Mouse (Mus musculus): ENCODE measurements around the gene Nlk. TPM values are rescaled to one million over a fixed set of nuclear protein-coding genes. Genes with fewer than 3 reads are reported as not detected.
A peak's percentile ranks its signal among the peaks of the same experiment; 100 is the strongest.
"Not testable (repeated sequence)": the region's sequence is repeated elsewhere in the genome, so short reads cannot be mapped to it uniquely, and the experiment has no call there.

Gene Nlk
- polyA plus RNA-seq, 1 experiment from 2014 or later: 33.9 TPM

GRCm38 (mm10) chr11:78536080-78536689, 161.0 kb downstream of the Nlk start, which contains the start of the genes Tnfaip1 and Ift20:
Tnfaip1 (minus strand) TSS chr11:78536332.
Ift20 (plus strand) TSS chr11:78536361.
- H3K4me1 ChIP-seq (replicated peaks): peaks cover 34% of the 10 kb centered on the region
- H3K27me3 ChIP-seq: no peaks in the 10 kb centered on the region
- no peaks in the 10 kb centered on the region for H3K9me3 ChIP-seq
- peak within 1 kb of the TSS; percentile 87 for H3K4me2 ChIP-seq
- peak within 1 kb of the TSS; percentile 90 for H3K9ac ChIP-seq
- ATAC-seq (ENCODE audit: low read depth): peak; percentile 98
- peaks cover 27% of the 10 kb centered on the region for H3K36me3 ChIP-seq
- peak within 1 kb of the TSS; percentile 93 for H3K27ac ChIP-seq (replicated peaks)
- under 1% methylated on average over 52 of the region's 52 CpGs for WGBS
- peak within 1 kb of the TSS; percentile 83 for H3K4me3 ChIP-seq

- ATAC-seq (ENCODE audit: low read depth): peak; percentile 29
- Histone ChIP-seq H3K4me2 (peak overlapping the region; percentile 87), H3K27ac (replicated peaks) (peak overlapping the region; percentile 93), H3K36me3 (peaks cover 21% of the 10 kb centered on the region), H3K27me3 (no peaks in the 10 kb centered on the region), H3K9ac (peak overlapping the region; percentile 87), H3K9me3 (no peaks in the 10 kb centered on the region), H3K4me3 (peak overlapping the region; percentile 83), H3K4me1 (replicated peaks) (peaks cover 34% of the 10 kb centered on the region)
- WGBS: under 1% methylated on average over 23 of the region's 23 CpGs
These were observed 161.6 kb downstream of the Nlk start for GRCm38 (mm10) chr11:78535376-78536079.

- WGBS: 93% methylated on average over 4 of the region's 4 CpGs
- peaks cover 19% of the 10 kb centered on the region for H3K36me3 ChIP-seq
- no peaks in the 10 kb centered on the region for H3K9me3 ChIP-seq
- peak overlapping the region; percentile 87 for H3K4me2 ChIP-seq
- H3K4me1 ChIP-seq (replicated peaks): peaks cover 34% of the 10 kb centered on the region
- no peak for ATAC-seq (ENCODE audit: low read depth)
- H3K27ac ChIP-seq (replicated peaks): no peak overlapping the region
- peak overlapping the region; percentile 87 for H3K9ac ChIP-seq
- no peaks in the 10 kb centered on the region for H3K27me3 ChIP-seq
- H3K4me3 ChIP-seq: peak overlapping the region; percentile 83
These were observed 162.7 kb downstream of the Nlk start for GRCm38 (mm10) chr11:78534516-78534915.

GRCm38 (mm10) chr11:78531515-78531914, 165.7 kb downstream of the Nlk start:
- WGBS: 92% methylated on average over 10 of the region's 10 CpGs
- Histone ChIP-seq H3K36me3 (peaks cover 39% of the 10 kb centered on the region), H3K4me1 (replicated peaks) (peaks cover 19% of the 10 kb centered on the region)
- not testable (repeated sequence) for H3K4me2 ChIP-seq; H3K27ac ChIP-seq (replicated peaks); ATAC-seq (ENCODE audit: low read depth); H3K4me3 ChIP-seq; H3K9ac ChIP-seq; H3K9me3 ChIP-seq; H3K27me3 ChIP-seq

- no peak for ATAC-seq (ENCODE audit: low read depth)
- H3K4me1 ChIP-seq (replicated peaks): peaks cover 19% of the 10 kb centered on the region
- peaks cover 43% of the 10 kb centered on the region for H3K36me3 ChIP-seq
- H3K27me3 ChIP-seq: no peaks in the 10 kb centered on the region
- H3K27ac ChIP-seq (replicated peaks): no peak overlapping the region; the same call in 1 of the 2 replicates
- no peak overlapping the region for H3K4me2 ChIP-seq
- 84% methylated on average over 6 of the region's 6 CpGs for WGBS
- H3K9me3 ChIP-seq: no peaks in the 10 kb centered on the region
- no peak overlapping the region for H3K9ac ChIP-seq
- H3K4me3 ChIP-seq: no peak overlapping the region
These were observed 166.1 kb downstream of the Nlk start for GRCm38 (mm10) chr11:78531046-78531445.

- no peak overlapping the region for H3K9ac ChIP-seq
- no peaks in the 10 kb centered on the region for H3K27me3 ChIP-seq
- no peak overlapping the region for H3K27ac ChIP-seq (replicated peaks)
- peaks cover 54% of the 10 kb centered on the region for H3K36me3 ChIP-seq
- peaks cover 15% of the 10 kb centered on the region for H3K4me1 ChIP-seq (replicated peaks)
- no peak overlapping the region for H3K4me2 ChIP-seq
- H3K4me3 ChIP-seq: no peak overlapping the region
- 93% methylated on average over 12 of the region's 12 CpGs for WGBS
- no peak for ATAC-seq (ENCODE audit: low read depth)
- no peaks in the 10 kb centered on the region for H3K9me3 ChIP-seq
These were observed 167.2 kb downstream of the Nlk start for GRCm38 (mm10) chr11:78530001-78530400.

- Histone ChIP-seq H3K27me3 (no peaks in the 10 kb centered on the region), H3K4me2 (no peak overlapping the region), H3K9me3 (no peaks in the 10 kb centered on the region), H3K4me3 (no peak overlapping the region), H3K4me1 (replicated peaks) (peaks cover 9% of the 10 kb centered on the region; the same call in 1 of the 2 replicates), H3K27ac (replicated peaks) (no peak overlapping the region), H3K36me3 (peaks cover 67% of the 10 kb centered on the region), H3K9ac (no peak overlapping the region)
- ATAC-seq (ENCODE audit: low read depth): no peak
- WGBS: 86% methylated on average over 9 of the region's 9 CpGs
These were observed 168.5 kb downstream of the Nlk start for GRCm38 (mm10) chr11:78528714-78529113.

GRCm38 (mm10) chr11:78524838-78525237, 172.3 kb downstream of the Nlk start:
- no peak overlapping the region for H3K4me2 ChIP-seq
- no peak overlapping the region for H3K9ac ChIP-seq
- H3K4me3 ChIP-seq: no peak overlapping the region
- peaks cover 100% of the 10 kb centered on the region for H3K36me3 ChIP-seq
- no peaks in the 10 kb centered on the region for H3K9me3 ChIP-seq
- WGBS: 71% methylated on average over 2 of the region's 2 CpGs
- no peak for ATAC-seq (ENCODE audit: low read depth)
- H3K27ac ChIP-seq (replicated peaks): 0 out of 2 replicates have a peak overlapping the region, but pooled peaks have one; percentile 5
- H3K27me3 ChIP-seq: no peaks in the 10 kb centered on the region
- H3K4me1 ChIP-seq (replicated peaks): peaks cover 4% of the 10 kb centered on the region; the same call in 1 of the 2 replicates

GRCm38 (mm10) chr11:78523241-78523955, 173.8 kb downstream of the Nlk start:
- Histone ChIP-seq H3K4me3 (no peak overlapping the region), H3K9me3 (no peaks in the 10 kb centered on the region), H3K4me2 (no peak overlapping the region), H3K27ac (replicated peaks) (peak overlapping the region; percentile 33; the same call in 1 of the 2 replicates), H3K9ac (no peak overlapping the region), H3K27me3 (no peaks in the 10 kb centered on the region), H3K36me3 (peaks cover 100% of the 10 kb centered on the region), H3K4me1 (replicated peaks) (peaks cover 4% of the 10 kb centered on the region; the same call in 1 of the 2 replicates)
- WGBS: 74% methylated on average over 9 of the region's 9 CpGs
- ATAC-seq (ENCODE audit: low read depth): no peak

GRCm38 (mm10) chr11:78522481-78522997, 174.6 kb downstream of the Nlk start:
- no peak overlapping the region for H3K4me2 ChIP-seq
- H3K9ac ChIP-seq: no peak overlapping the region
- peaks cover 100% of the 10 kb centered on the region for H3K36me3 ChIP-seq
- no peak for ATAC-seq (ENCODE audit: low read depth)
- no peaks in the 10 kb centered on the region for H3K27me3 ChIP-seq
- no peak overlapping the region for H3K4me3 ChIP-seq
- H3K27ac ChIP-seq (replicated peaks): peak overlapping the region; percentile 23
- WGBS: 86% methylated on average over 1 of the region's 1 CpGs
- H3K4me1 ChIP-seq (replicated peaks): peaks cover 4% of the 10 kb centered on the region; the same call in 1 of the 2 replicates
- no peaks in the 10 kb centered on the region for H3K9me3 ChIP-seq

GRCm38 (mm10) chr11:78521880-78522279, 175.3 kb downstream of the Nlk start:
- no peak overlapping the region for H3K4me3 ChIP-seq
- 92% methylated on average over 3 of the region's 3 CpGs for WGBS
- no peak overlapping the region for H3K9ac ChIP-seq
- H3K4me2 ChIP-seq: no peak overlapping the region
- ATAC-seq (ENCODE audit: low read depth): no peak
- H3K36me3 ChIP-seq: peaks cover 97% of the 10 kb centered on the region
- H3K4me1 ChIP-seq (replicated peaks): peaks cover 4% of the 10 kb centered on the region; the same call in 1 of the 2 replicates
- 0 out of 2 replicates have a peak overlapping the region, but pooled peaks have one; percentile 23 for H3K27ac ChIP-seq (replicated peaks)
- H3K27me3 ChIP-seq: no peaks in the 10 kb centered on the region
- H3K9me3 ChIP-seq: no peaks in the 10 kb centered on the region

All from neural tube, embryonic 13.5 days (tissue).